Mouse (Mus musculus) left cerebral cortex, postnatal 25 days (tissue): Measurements from ENCODE around the gene Ppan. TPM values are rescaled to one million over a fixed set of nuclear protein-coding genes. Genes with fewer than 3 reads are reported as not detected.

ENCODE experiments used
- DNase-seq, 2 experiments: peaks; one replicate each; pipeline ENCODE4 v3.0.0; 2022; ENCODE audit warnings: low spot score in 2 of 2, mixed read lengths in 1 of 2
- intact Hi-C: fragments of 180-260 bp; cut with DNase I; formaldehyde crosslinking; loops from one replicate; pipeline ENCODE4 v1.15.1; 2025
- total RNA-seq, 2 experiments: library from RNA; stranded (reverse); gene quantifications; 2 replicates each; pipeline ENCODE4 v1.2.3; 2021

Ppan gene
- total RNA-seq, 2 experiments from 2014 or later: 19.9 to 21.1 TPM

GRCm38 (mm10) chr9:20877118-20878040 is 10.6 kb upstream of the Ppan start:
- no peak for DNase-seq
- intact Hi-C loops: loop anchor here (1.0 kb wide), 1 partner anchor 9 kb away; no protein-coding TSS in a partner anchor

DNA sequence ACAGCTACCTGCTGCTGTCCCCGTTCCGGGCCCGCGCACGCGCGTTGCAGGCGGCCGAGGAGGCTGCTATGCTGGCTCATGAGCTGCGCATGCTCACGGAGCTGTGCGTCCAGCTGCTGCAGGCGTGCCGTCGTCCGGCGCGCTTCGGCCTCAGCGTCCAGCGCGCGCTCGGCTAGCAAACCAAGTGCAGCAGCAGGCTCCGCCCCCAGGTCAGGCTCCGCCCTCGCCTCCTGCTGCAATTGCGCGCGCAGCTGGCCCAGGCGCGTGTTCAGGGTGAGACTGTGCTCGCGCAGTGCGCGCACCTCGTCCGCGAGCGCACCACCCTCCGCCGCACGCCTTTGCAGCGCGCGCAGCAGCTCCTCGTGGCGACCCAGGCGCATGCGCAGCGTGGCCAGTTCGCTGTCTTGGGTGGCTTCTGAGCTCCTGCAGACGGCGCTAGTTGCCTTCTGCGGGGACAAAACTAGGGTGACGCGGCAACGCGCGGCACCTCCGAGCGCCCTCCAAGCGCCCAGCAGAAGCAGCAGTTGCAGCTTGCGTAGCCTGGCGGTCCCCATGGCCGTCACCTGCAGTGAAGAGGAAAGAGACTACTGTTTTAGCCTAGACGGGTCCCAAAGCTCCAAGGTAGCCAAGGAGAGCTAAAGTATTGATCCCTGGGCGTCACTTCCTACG is 9.8 kb upstream of the Ppan start:
- peak; percentile 100 for DNase-seq
- intact Hi-C loops: loop anchor here (1.0 kb wide), 1 partner anchor 8 kb away; no protein-coding TSS in a partner anchor

DNA sequence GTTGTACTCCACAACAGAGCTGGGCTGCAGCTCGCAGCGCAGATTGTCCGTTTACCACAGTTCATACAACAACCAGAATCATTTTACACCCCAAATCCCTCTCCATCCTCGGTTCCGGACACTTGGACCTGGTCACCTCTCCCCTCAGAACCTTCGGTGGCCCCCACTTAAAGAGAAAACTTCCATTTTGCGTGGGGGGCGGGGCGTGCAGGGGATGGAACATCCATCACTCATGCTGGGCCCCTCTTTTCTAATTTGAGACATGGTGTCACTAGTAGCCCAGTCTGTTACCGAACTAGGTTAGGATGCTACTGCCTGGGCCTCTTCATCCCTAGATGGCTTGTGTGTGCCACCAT is 9.3 kb upstream of the Ppan start:
- intact Hi-C loops: loop anchor here (1.0 kb wide), 1 partner anchor 8 kb away; no protein-coding TSS in a partner anchor

DNA sequence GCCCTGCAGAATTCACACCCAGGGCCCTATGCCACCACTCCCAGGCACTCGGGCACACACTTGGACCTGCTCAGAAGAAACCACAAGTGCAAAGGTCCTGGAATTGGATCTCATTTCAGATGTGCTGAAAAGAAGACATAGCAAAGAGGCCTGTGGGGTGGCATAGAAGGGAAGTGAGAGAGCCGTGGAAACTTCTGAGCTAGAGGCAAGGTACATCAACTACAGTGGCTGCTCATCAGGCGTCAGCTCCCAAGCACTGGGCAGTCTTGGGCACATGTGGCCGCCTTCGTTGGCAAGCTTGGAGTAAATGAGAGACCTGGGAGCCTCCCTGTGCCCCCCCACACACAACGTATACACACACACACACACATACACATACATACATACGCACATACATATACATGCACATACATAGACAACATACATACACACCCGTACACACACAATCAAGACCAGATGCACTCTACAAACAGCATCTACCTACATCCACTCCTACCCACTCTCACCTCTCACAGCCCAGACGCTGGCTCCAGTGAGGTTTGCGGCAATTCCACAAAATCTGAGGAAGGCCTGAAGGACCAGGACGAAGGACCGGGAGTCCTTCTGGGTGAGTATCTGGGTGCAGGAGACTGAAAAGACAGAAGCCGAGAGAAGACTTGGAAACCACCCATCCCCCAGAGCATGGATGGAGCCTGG is 8.7 kb upstream of the Ppan start, which contains the start of gene Angptl6:
Gene Angptl6, minus strand, starts transcription at position 631 of the 696 bp plus-strand sequence.
- intact Hi-C loops: no loop called here
- DNase-seq: no peak

More for the DNA sequence above, 9.3 kb upstream of the Ppan start:
- DNase-seq: no peak

DNA sequence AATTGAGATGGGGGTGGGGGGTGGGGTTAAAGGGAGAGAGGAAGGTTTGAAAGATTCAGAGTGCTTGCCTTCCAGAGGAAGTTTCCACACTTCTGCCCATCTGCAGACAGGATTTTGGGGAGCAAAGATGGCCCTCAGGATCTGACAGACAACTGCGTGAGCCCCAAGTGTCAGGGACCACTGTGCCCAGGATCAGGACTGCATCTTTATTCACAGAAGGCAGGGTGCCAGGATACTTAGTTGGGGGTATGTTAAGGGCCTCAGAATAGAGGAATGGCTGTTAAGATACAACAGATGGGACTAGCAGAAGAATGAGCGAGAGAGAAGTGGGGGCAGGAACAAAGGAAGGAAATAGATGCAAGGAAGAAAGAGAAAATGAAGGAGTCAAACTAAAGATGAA is 1.4 kb upstream of the Ppan start:
- intact Hi-C loops: loop anchor here (1.0 kb wide), 1 partner anchor 8 kb away; no protein-coding TSS in a partner anchor
- DNase-seq: no peak

DNA sequence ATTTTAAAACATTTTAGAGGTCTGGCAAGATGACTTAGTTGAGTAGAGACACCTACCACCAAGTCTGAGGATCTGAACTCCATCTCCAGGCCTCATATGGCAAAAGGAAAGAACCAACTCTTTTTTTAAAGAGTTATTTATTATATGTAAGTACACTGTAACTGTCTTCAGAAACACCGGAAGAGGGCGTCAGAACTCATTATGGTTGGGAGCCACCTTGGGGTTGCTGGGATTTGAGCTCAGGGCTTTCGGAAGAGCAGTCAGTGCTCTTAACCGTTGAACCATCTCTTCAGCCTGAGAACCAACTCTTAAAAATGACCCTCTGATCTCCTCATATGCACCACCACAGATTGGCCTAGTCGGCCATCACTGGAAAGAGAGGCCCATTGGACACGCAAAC is 784 bp upstream of the Ppan start:
- intact Hi-C loops: no loop called here
- DNase-seq: no peak

GRCm38 (mm10) chr9:20888386-20888765 is 401 bp downstream of the Ppan start:
- intact Hi-C loops: no loop called here
- no peak for DNase-seq

DNA sequence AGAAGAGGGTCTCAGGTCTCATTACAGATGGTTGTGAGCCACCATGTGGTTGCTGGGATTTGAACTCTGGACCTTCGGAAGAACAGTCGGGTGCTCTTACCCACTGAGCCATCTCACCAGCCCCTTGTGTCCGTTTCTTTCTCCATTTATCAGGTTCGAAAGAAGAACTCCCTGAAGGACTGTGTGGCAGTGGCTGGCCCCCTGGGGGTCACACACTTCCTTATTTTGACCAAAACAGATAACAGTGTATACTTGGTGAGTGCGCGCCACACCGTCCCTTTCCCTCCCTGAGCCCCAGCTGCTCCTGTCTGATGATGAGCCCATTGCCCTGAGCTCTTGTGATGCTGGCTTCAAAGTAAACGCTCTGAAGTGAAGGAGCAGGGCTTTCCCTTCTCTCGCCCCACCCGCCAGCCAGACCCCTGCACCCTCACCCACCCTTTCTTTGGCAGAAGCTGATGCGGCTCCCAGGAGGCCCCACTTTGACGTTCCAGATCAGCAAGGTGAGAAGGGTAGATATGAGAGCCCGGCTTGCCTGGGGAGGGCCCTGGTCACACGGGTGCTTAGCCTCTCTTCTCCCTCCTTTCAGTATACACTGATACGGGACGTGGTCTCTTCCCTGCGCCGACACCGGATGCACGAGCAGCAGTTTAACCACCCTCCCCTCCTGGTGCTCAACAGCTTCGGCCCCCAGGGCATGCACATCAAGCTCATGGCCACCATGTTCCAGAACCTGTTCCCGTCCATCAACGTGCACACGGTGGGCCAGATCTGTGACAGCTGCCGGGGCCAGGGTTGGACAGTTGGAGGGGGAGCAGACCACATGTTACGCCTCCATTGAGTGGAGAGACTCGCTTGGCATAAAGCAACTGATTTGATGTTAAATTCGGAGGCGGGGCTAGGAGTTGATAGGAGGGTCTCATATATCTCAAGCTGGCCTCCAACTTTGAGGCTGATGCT is 1.5 kb downstream of the Ppan start:
- intact Hi-C loops: no loop called here
- DNase-seq: no peak

- intact Hi-C loops: no loop called here
- no peak for DNase-seq
Observed at GRCm38 (mm10) chr9:20890411-20890810, 2.4 kb downstream of the Ppan start.

- intact Hi-C loops: no loop called here
Observed at GRCm38 (mm10) chr9:20891339-20892103, 3.5 kb downstream of the Ppan start.

DNA sequence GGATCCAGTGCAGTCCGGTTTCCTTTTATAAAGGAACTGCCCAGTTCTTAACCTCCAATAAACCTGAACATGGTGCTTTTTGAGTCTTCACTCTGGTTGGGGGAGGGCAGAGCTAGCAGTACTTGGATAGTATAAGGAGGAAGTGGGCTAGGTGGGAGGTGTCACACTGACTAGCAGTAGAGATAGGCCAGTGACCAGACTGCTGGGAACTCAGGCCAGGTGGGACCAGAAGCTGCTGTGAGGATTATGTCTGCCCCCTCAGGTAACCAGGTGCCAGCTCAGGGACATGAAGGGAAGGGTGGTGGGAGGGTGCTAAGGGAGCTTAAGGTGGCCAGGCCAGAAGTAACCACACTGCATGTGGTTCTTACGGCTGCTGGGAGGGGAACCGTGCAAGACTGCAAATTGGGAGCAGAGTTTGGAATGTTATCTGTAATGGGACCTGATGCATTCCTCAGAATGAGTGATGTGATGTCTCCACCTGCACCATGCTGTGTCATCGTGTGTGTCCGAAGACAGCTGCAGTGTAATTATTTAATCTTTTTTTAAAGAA is 4.2 kb downstream of the Ppan start:
- intact Hi-C loops: no loop called here
- DNase-seq: no peak

More at GRCm38 (mm10) chr9:20891339-20892103, 3.5 kb downstream of the Ppan start:
- no peak for DNase-seq

- intact Hi-C loops: no loop called here
- no peak for DNase-seq
Observed at GRCm38 (mm10) chr9:20893069-20893468, 5.1 kb downstream of the Ppan start.

DNA sequence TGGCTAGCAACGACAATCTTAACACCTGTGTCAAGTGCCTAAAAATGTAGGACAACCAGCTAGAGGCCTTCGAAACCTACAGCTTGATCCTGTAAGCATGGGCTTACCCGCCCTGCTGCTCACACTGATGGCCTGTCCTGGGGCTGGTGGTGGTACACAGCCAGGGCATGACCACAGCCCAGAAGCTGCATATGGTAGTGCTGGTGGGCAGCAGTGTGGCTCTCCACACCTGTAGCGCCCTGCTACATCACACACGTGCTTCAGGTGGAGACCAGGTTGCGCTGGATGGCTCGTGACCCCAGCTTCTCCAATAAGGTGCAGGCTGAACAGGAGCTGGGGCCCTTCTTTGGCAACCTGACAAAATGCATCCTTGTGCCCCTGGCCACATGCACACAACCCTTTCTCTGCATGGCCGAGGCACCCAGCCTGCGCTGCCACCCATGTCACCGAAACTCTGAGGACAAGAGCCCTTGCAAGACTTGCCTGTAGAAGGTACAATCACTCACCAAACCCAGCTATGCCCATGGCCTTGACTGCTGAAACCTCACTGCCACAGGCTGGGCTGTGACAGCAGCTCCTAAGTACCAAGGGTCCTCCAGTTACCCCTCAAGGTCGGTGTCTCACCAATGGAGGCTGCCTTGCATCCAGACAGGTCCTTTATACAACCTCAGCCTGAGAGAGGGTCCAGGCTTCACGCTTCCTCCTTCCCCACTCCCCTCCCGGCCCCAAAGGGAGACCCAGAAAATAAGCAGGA is 5.8 kb downstream of the Ppan start:
- DNase-seq: no peak
- intact Hi-C loops: no loop called here

DNA sequence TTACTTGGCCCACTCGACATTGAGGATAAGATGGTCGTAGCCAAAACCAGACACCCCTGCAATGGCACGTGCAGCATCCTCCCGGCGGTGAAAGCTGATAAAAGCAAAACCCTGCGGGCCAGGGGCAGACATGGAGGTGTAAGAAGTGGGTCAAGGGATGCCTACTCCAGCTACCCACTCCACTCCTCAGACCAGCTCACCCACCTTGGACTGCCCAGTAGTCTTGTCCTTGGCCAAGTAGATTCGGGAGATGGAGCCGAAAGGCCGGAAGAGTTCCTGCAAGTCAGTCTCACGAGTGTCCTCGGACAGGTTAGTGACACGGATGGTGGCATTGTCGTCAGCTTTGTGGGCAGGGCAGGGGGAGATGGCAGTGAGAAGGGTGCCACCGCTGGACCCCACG is 6.7 kb downstream of the Ppan start:
- no peak for DNase-seq
- intact Hi-C loops: no loop called here

- no peak for DNase-seq
- intact Hi-C loops: no loop called here
Observed at GRCm38 (mm10) chr9:20895382-20895781, 7.4 kb downstream of the Ppan start.

- intact Hi-C loops: loop anchor here (1.0 to 2.0 kb wide), 2 partner anchors 105 to 233 kb away; partner anchors contain the start of genes Mrpl4 and Tyk2
Observed at GRCm38 (mm10) chr9:20897736-20898510, 9.9 kb downstream of the Ppan start.

More at GRCm38 (mm10) chr9:20897736-20898510, 9.9 kb downstream of the Ppan start:
- no peak for DNase-seq
